Mouse (Mus musculus) cortical plate, adult 2 months (tissue): Measurements from ENCODE around the gene Ddx41. TPM values are rescaled to one million over a fixed set of nuclear protein-coding genes. Genes with fewer than 3 reads are reported as not detected.
"Not testable (repeated sequence)": the region's sequence is repeated elsewhere in the genome, so short reads cannot be mapped to it uniquely, and the experiment has no call there.

Source experiments
- H3K27ac ChIP-seq: fragments of 200-500 bp; 2 replicates; pipeline ENCODE4 v1.5.1; 2012; ENCODE audit warnings: low read length, control low read depth, inconsistent platforms; ENCODE audit not compliant: insufficient read depth
- H3K4me1 ChIP-seq: fragments of 200-500 bp; 2 replicates; pipeline ENCODE4 v1.6.1; 2011; ENCODE audit warnings: low read length; ENCODE audit not compliant: control insufficient read depth, insufficient read depth
- H3K4me3 ChIP-seq: fragments of 200-500 bp; 2 replicates; pipeline ENCODE4 v1.5.1; 2011; ENCODE audit warnings: mild to moderate bottlenecking, low read length, control low read depth; ENCODE audit not compliant: insufficient read depth
- CTCF ChIP-seq: fragments of 200-500 bp; IDR thresholded peaks from 2 replicates; pipeline ENCODE4 v1.5.1; 2011; ENCODE audit warnings: mild to moderate bottlenecking, control low read depth, low read length; ENCODE audit not compliant: insufficient read depth; ENCODE audit errors: extremely low read depth
- POLR2A ChIP-seq: fragments of 200-500 bp; IDR thresholded peaks from 2 replicates; pipeline ENCODE4 v1.6.1; 2011; ENCODE audit warnings: mild to moderate bottlenecking, low read length, control low read depth; ENCODE audit not compliant: insufficient read depth; ENCODE audit errors: extremely low read depth
- polyA plus RNA-seq: library from polyadenylated mRNA; depleted of rRNA; stranded (reverse); fragments of >200 nt; gene quantifications from 2 replicates; pipeline ENCODE4 v1.2.3, GENCODE M21; 2012; rRNA removed

Ddx41 gene
- 81.1 and 87.4 TPM in 2 replicates for polyA plus RNA-seq

GRCm38 (mm10) chr13:55536194-55537175 lies at the start of gene Ddx41:
Ddx41 (minus strand) TSS chr13:55536658.
- TF ChIP-seq CTCF (peak; percentile 76), POLR2A (peak; percentile 86)
- H3K4me1 ChIP-seq = no peaks in the 10 kb centered on the region
- no peak within 1 kb of the TSS for H3K27ac ChIP-seq
- peak within 1 kb of the TSS; percentile 90 for H3K4me3 ChIP-seq

DNA sequence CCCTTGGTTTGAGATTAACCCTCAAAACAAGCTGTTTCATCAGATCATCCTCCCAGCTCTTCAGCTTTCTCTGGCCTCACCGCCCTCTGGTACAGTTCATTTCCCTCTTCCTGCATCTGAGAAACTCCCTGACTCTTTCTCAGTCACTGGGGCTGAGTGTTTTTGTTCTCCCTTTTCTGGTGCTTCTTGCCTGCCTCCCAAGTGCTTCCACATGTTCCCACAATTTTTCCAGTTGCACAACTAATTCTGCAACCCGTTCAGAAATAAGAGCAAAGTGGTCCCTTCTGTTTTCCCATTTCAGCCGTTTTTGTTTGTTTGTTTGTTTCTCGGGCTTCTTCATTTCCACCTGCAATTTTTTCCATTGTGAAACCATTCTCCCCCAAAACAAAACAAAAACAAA lies 41.6 kb upstream of the Ddx41 start:
- H3K4me1 ChIP-seq = no peaks in the 10 kb centered on the region
- no peak overlapping the region for H3K4me3 ChIP-seq
- no peak overlapping the region for H3K27ac ChIP-seq
- no peak for TF ChIP-seq POLR2A
- TF ChIP-seq CTCF = no peak

DNA sequence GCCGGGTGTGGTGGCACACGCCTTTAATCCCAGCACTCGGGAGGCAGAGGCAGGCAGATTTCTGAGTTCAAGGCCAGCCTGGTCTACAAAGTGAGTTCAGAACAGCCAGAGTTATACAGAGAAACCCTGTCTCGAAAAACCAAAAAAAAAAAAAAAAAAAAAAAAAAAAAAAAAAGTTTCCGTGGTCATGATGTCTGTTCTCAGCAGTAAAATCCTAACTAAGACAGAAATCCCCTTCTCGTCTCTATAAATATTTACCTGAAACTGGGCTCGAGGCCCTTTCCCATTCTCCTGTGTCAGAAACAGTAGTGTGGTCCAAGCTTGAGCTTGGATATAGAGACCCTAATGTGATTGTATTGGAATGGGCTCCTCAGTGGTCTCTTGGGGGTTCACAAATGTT lies 40.4 kb upstream of the Ddx41 start:
- H3K4me3 ChIP-seq, H3K4me1 ChIP-seq, H3K27ac ChIP-seq: not testable (repeated sequence)

- Histone ChIP-seq H3K27ac (no peak overlapping the region), H3K4me3 (no peak overlapping the region), H3K4me1 (no peaks in the 10 kb centered on the region)
- no peak for TF ChIP-seq POLR2A
- TF ChIP-seq CTCF = no peak
These were observed 39.5 kb upstream of the Ddx41 start for GRCm38 (mm10) chr13:55575932-55576331.

DNA sequence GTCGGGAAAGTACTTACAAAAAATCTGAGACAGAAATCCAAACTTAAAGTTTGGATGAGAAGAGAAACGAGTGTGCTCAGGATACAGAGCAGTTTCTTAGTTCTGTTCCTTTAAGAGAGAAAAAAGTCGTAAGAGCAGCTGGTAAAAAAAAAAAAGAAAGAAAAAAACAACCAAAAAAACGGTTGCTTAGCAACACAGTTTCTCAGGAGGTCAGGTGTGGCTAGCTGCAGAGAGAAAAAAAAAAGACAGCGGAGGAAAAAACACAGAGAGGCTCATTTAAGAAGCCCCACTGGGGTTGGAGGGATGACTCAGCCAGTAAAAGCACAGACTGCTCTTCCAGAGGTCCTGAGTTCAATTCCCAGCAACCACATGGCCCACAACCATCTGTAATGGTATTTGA lies 37.9 kb upstream of the Ddx41 start:
- H3K4me1 ChIP-seq = peaks cover 2% of the 10 kb centered on the region; the same call in 1 of the 2 replicates
- H3K4me3 ChIP-seq = no peak overlapping the region
- no peak overlapping the region for H3K27ac ChIP-seq
- TF ChIP-seq CTCF = no peak
- TF ChIP-seq POLR2A = no peak

- Histone ChIP-seq H3K4me3 (no peak within 1 kb of the TSS), H3K4me1 (peaks cover 3% of the 10 kb centered on the region; the same call in 1 of the 2 replicates), H3K27ac (no peak within 1 kb of the TSS)
- no peak for TF ChIP-seq CTCF
- no peak for TF ChIP-seq POLR2A
These were observed 37.0 kb upstream of the Ddx41 start, which contains the start of gene Tmed9 for GRCm38 (mm10) chr13:55573432-55573831. Tmed9 (plus strand) TSS chr13:55573732.

DNA sequence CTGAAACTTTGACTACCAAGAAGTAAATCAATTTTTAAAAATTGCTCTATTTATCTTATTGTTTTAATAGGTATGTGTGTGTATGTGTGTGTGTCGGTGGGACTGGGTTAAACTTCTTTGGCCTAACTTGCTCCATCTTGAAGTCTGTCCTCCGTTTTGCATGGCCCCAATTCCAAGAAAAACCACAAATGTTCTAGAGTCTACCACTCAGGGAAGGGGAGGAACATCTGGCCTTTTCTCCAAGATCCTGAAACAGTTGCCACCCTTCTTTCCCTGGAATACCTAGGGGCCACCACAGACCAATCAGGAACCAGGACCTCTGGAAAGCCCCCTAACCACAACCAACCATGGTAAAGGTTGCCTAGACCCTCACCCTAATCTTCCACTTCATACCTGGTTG lies 35.5 kb upstream of the Ddx41 start:
- Histone ChIP-seq H3K27ac (no peak overlapping the region), H3K4me3 (no peak overlapping the region; the same call in 1 of the 2 replicates), H3K4me1 (peaks cover 3% of the 10 kb centered on the region; the same call in 1 of the 2 replicates)
- TF ChIP-seq CTCF (no peak), POLR2A (no peak)

DNA sequence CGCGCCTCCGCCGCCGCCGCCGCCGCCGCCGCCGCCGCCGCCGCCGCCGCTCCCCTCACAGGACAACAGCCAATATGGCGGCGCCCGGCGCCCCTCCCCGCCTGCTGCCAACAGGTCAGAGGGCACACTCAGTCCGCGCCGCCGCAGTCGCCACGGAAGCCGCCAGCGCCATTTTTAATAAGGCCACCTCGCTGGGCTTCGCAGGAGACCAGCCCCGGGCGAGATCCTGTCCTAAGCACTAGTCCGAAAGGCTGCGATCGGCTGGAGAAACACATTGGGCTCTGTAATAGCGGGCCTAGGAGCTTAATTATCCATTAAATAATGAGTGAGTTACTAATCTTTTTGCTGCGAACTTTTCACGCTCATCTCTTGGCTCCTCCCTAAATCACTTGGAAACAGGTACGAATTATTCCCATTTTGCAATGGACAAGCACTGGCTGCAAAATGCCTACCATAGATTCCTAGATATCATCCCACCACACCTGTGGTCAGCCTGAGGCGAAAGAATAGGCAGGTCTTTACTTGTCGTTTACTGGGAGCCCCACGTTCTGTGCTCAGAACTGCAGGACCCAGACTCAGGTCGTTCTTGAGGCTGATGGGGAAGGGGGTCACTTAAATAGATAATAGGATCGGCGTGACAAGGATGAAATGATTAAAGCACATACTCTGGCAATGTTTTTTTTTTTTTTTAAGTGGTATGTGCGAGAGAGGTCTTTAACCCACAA lies 34.7 kb upstream of the Ddx41 start, which contains the start of gene Fam193b:
TSS of gene Fam193b (minus strand) at position 94 of the 725 bp plus-strand sequence.
- Histone ChIP-seq H3K4me1 (peaks cover 3% of the 10 kb centered on the region; the same call in 1 of the 2 replicates), H3K27ac (0 out of 2 replicates have a peak within 1 kb of the TSS, but pooled peaks have one; percentile 57), H3K4me3 (peak within 1 kb of the TSS; percentile 88)
- peak; percentile 71 for TF ChIP-seq POLR2A
- TF ChIP-seq CTCF = no peak

GRCm38 (mm10) chr13:55570286-55570973 lies 34.0 kb upstream of the Ddx41 start:
- TF ChIP-seq CTCF (no peak), POLR2A (no peak)
- Histone ChIP-seq H3K4me1 (peaks cover 5% of the 10 kb centered on the region), H3K4me3 (peak overlapping the region; percentile 88), H3K27ac (0 out of 2 replicates have a peak overlapping the region, but pooled peaks have one; percentile 57)
